Mouse (Mus musculus): ENCODE measurements around the gene Cpt2.

- TF ChIP-seq CTCF (IDR thresholded peaks at IDR 0.05; ENCODE audit: extremely low read depth, insufficient read depth, low read length) = no peak
- no peak for TF ChIP-seq POLR2A (IDR thresholded peaks at IDR 0.05; ENCODE audit: extremely low read depth, insufficient read depth, low read length)
Observed at GRCm38 (mm10) chr4:107904252-107904651, 19.2 kb downstream of the Cpt2 start.

Measured in cortical plate, adult 2 months (tissue).